Mouse (Mus musculus) heart, adult 2 months (tissue): ENCODE measurements at regions not wholly inside any gene's neighbourhood (a gene's known extent, or its start where the extent isn't known, plus 50 kb on each side); places are given as distances from the start of the nearest gene placed in this dataset.

Experiments
- DNase-seq, 2 experiments: peaks; one replicate each; pipeline ENCODE4 v3.0.0; 2021
- H3K27ac ChIP-seq: fragments of 200-600 bp; 2 replicates; pipeline ENCODE4 v1.8.1; 2022
- H3K27me3 ChIP-seq: fragments of 200-500 bp; 2 replicates; pipeline ENCODE4 v1.6.1; 2012; ENCODE audit warnings: mild to moderate bottlenecking, low read length, inconsistent platforms, mixed read lengths; ENCODE audit not compliant: control insufficient read depth, insufficient read depth
- H3K36me3 ChIP-seq: fragments of 200-500 bp; 2 replicates; pipeline ENCODE4 v1.6.1; 2012; ENCODE audit warnings: low read length, inconsistent platforms; ENCODE audit not compliant: control insufficient read depth, insufficient read depth
- H3K4me1 ChIP-seq: fragments of 200-500 bp; 2 replicates; pipeline ENCODE4 v1.6.1; 2011; ENCODE audit warnings: low read length; ENCODE audit not compliant: control insufficient read depth, insufficient read depth
- H3K4me3 ChIP-seq: fragments of 200-600 bp; 2 replicates; pipeline ENCODE4 v1.8.1; 2022
- H3K79me2 ChIP-seq: fragments of 200-500 bp; replicated peaks from 2 replicates; pipeline ENCODE4 v1.6.1; 2012; ENCODE audit warnings: mild to moderate bottlenecking, inconsistent platforms, low read length, moderate library complexity, mixed read lengths; ENCODE audit not compliant: control insufficient read depth, insufficient read depth
- H3K9ac ChIP-seq: fragments of 200-500 bp; 2 replicates; pipeline ENCODE4 v1.6.1; 2012; ENCODE audit warnings: low read depth, mild to moderate bottlenecking, control low read depth, inconsistent platforms, low read length, mixed read lengths
- CTCF ChIP-seq: fragments of 200-600 bp; IDR thresholded peaks from 2 replicates; pipeline ENCODE4 v1.8.1; 2022; ENCODE audit warnings: antibody characterized with exemption, mild to moderate bottlenecking, moderate library complexity
- EP300 ChIP-seq: fragments of 200-500 bp; IDR thresholded peaks from 2 replicates; pipeline ENCODE4 v1.6.1; 2011; ENCODE audit warnings: low read depth, low read length, control low read depth; ENCODE audit not compliant: insufficient read depth
- POLR2A ChIP-seq: fragments of 200-500 bp; IDR thresholded peaks from 2 replicates; pipeline ENCODE4 v1.6.1; 2011; ENCODE audit warnings: mild to moderate bottlenecking, low read depth, low read length, control low read depth; ENCODE audit not compliant: insufficient read depth
- WGBS: fragments of 180-500 bp; shearing (Covaris S2); methylation state at CpG from one replicate; pipeline ENCODE4 v1.1.7; 2018; 5-methylcytosine and 5-hydroxymethylcytosine counted together
- intact Hi-C: fragments of 180-260 bp; cut with DNase I; formaldehyde crosslinking; loops from one replicate; pipeline ENCODE4 v1.15.1; 2025

DNA sequence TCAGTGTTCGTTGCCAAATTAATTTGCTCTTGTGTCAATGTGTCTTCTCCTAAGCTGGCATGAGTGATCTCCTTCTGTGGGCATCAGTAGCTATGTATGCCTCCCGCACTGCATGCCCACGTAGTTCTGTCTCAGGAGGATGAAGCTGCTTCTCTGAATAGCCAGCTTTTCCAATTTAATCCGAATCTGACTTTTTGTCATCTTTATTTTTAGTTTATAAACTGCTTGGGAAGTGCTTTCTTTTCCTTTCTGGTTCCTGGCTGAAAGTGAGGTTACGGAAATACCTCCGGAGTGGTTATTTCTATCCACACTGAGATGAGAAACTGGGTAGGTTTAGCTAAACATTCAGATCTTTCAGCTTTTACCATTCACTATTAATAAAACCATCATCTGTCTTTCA lies 337.2 kb upstream of the Atp2b1 start:
- no peak overlapping the region for H3K27ac ChIP-seq
- WGBS: 60% methylated on average over 6 of the region's 6 CpGs
- H3K4me1 ChIP-seq: no peaks in the 10 kb centered on the region
- no peaks in the 10 kb centered on the region for H3K36me3 ChIP-seq
- H3K9ac ChIP-seq: no peak overlapping the region
- no peaks in the 10 kb centered on the region for H3K79me2 ChIP-seq
- intact Hi-C loops: no loop called here
- H3K4me3 ChIP-seq: no peak overlapping the region
- TF ChIP-seq CTCF (no peak), POLR2A (no peak)
- DNase-seq: no peak
- no peaks in the 10 kb centered on the region for H3K27me3 ChIP-seq

DNA sequence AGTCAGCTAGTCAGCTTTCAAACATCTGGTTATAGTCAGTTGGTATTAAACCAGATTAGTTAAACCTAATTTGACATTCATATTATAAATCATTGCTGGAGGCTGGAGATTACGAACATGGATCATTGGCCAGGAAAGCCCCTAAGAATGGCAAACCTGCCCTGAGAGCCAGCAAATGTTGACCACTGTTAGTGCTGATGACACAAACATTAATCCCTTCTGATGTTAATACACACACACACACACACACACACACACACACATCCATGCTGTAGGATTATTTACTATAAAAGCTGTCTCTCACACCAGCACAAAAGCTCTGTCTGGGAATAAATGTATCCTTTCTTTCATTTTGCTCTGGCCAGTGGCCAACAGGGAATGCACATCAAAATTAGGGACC lies 329.4 kb upstream of the Atp2b1 start:
- H3K27me3 ChIP-seq: no peaks in the 10 kb centered on the region
- no peaks in the 10 kb centered on the region for H3K79me2 ChIP-seq
- intact Hi-C loops: no loop called here
- TF ChIP-seq POLR2A: no peak
- TF ChIP-seq CTCF: no peak
- TF ChIP-seq EP300: no peak
- no peaks in the 10 kb centered on the region for H3K4me1 ChIP-seq
- H3K4me3 ChIP-seq: no peak overlapping the region
- no peak for DNase-seq
- H3K9ac ChIP-seq: no peak overlapping the region
- H3K36me3 ChIP-seq: no peaks in the 10 kb centered on the region
- WGBS: 97% methylated on average over 1 of the region's 1 CpGs
- no peak overlapping the region for H3K27ac ChIP-seq

DNA sequence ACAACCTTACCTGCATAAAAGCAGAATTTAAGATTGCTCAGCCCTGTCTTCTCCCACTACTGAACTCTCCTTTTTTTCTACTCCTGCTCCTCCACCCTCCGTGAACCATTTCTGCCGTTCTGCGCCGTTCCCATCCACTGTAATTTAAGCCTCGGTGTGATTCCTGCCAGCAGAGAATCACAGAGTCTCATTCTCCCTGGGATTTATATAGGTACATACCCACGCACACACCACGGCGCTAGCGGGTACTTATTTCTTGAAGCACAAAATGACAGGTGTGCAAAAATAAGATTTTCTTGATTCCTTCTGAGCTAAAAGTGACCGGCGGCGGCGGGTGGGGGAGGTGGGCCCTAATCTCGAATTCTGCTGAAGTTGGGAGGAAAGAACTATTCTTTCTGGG lies 324.5 kb upstream of the Atp2b1 start:
- Histone ChIP-seq H3K4me1 (no peaks in the 10 kb centered on the region), H3K27me3 (no peaks in the 10 kb centered on the region), H3K27ac (no peak overlapping the region), H3K79me2 (no peaks in the 10 kb centered on the region), H3K9ac (no peak overlapping the region), H3K36me3 (no peaks in the 10 kb centered on the region), H3K4me3 (no peak overlapping the region)
- intact Hi-C loops: no loop called here
- WGBS: 92% methylated on average over 14 of the region's 14 CpGs
- no peak for DNase-seq
- no peak for TF ChIP-seq CTCF
- TF ChIP-seq EP300: no peak
- no peak for TF ChIP-seq POLR2A

DNA sequence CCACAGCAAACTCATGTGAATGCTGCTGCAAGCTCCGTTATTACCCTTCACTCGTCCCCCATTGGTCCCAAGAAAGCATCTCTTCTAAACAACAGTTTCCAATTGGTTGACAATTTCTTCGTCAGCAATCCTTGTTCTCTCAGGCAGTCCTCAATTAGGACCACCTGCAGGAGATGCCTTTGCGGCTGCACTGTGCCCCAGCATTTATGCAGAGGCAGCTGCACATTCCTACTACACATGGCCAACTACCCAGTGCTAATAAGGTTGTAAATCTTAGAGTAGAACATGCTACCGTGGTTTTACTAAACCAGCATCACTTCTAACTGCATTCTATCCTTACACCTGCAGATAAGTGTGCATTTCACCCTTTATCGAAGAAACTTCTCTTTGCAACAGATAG lies 322.1 kb upstream of the Atp2b1 start:
- no peaks in the 10 kb centered on the region for H3K79me2 ChIP-seq
- no peak overlapping the region for H3K27ac ChIP-seq
- H3K27me3 ChIP-seq: no peaks in the 10 kb centered on the region
- no peak overlapping the region for H3K9ac ChIP-seq
- DNase-seq: no peak
- intact Hi-C loops: no loop called here
- H3K36me3 ChIP-seq: no peaks in the 10 kb centered on the region
- TF ChIP-seq POLR2A: no peak
- no peak for TF ChIP-seq EP300
- no peak for TF ChIP-seq CTCF
- H3K4me3 ChIP-seq: no peak overlapping the region
- H3K4me1 ChIP-seq: no peaks in the 10 kb centered on the region
- 86% methylated on average over 6 of the region's 6 CpGs for WGBS

DNA sequence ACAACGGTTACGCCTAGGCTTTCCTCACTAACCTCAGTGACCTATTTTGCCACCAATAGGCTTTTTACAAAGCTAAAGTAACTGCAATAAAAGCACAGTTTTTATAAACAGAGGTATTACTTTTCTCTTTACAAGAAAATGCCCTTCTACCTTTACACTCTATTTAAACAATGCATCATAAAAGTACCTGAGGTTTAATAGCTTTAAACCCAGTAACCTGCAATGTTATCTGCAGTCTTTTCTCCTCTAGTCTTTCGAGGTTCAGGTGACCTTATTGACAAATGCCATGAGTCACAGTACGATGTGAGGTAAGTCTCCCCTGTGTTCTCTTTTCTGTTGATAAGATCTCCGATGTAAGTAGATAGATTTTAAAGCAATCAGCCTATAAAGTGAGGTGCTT lies 320.3 kb upstream of the Atp2b1 start:
- no peak for DNase-seq
- intact Hi-C loops: no loop called here
- H3K9ac ChIP-seq: no peak overlapping the region
- TF ChIP-seq CTCF (no peak), EP300 (no peak), POLR2A (no peak)
- no peaks in the 10 kb centered on the region for H3K4me1 ChIP-seq
- WGBS: 80% methylated on average over 5 of the region's 5 CpGs
- no peak overlapping the region for H3K4me3 ChIP-seq
- no peaks in the 10 kb centered on the region for H3K79me2 ChIP-seq
- H3K27ac ChIP-seq: no peak overlapping the region
- H3K36me3 ChIP-seq: no peaks in the 10 kb centered on the region
- H3K27me3 ChIP-seq: no peaks in the 10 kb centered on the region

DNA sequence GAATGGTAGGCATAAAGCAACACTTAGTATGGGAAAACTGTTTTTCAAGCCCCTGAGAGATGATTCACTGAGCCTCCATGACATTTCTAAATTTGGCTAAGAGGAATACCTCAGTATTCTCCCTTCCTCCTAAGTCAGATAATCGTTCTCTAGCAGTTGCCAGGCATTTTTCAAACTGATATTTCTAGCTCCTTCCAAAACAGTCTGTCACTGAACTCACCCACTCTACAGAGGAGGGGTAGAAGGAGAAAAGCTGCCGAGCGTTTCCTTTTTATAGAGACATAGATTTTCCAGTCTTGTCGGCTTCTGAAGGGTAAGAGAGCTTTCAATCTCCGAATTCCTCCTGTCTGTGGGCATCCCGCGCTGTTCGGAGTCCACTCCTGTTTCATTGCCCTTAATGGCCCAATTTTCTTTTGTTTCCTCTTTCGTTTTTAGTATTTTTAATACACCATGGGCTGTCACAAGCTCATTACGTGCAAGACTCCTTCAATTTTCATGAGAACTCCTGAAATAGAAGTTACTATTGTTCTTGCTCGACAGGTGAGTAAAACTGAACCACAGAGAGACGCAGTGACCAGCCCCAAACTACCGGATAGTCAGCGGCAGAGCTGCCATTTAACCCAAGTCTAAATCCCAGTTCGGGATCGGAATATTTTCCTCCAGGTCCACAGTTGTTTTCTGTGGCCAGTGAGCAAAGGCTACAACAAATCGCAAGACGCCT lies 305.8 kb upstream of the Atp2b1 start:
- intact Hi-C loops: no loop called here
- Histone ChIP-seq H3K27me3 (no peaks in the 10 kb centered on the region), H3K79me2 (no peaks in the 10 kb centered on the region), H3K9ac (no peak overlapping the region), H3K4me1 (no peaks in the 10 kb centered on the region), H3K4me3 (no peak overlapping the region), H3K36me3 (no peaks in the 10 kb centered on the region), H3K27ac (no peak overlapping the region)
- WGBS: 76% methylated on average over 18 of the region's 18 CpGs
- no peak for DNase-seq
- TF ChIP-seq EP300 (no peak), POLR2A (no peak), CTCF (no peak)
